ENCODE assay signal across 7 mouse cellular contexts in genomic region chr15:9455241-9455640, GRCm38 (mm10). TPM values are rescaled to one million over a fixed set of nuclear protein-coding genes. Genes with fewer than 3 reads are reported as not detected.
DNase-seq lines count a peak whose midpoint lies in the region; ATAC-seq lines count a peak whose summit lies in the region.

No protein-coding gene starts in this region.

- DNase-seq in CD8-positive naive resting alpha-beta T cell, adult 2 months (ENCODE audit: low read depth in 2 of 2, low spot score in 2 of 2) = peak; percentile 42 to 54
- DNase-seq in R1 (ENCODE audit: low read depth, low spot score) = peak; percentile 76
- DNase-seq in embryo, embryonic 9.5 days (ENCODE audit: extremely low spot score) = peak; percentile 34
- peak; percentile 30 for DNase-seq in layer of hippocampus, adult 9-11 months
- DNase-seq in lung, postnatal 36 days = peak; percentile 31
- DNase-seq in right cerebral cortex, adult 2 months (ENCODE audit: low spot score in 2 of 2) = peak; percentile 26 to 43

- ATAC-seq in hematopoietic stem cell, adult 5-6 weeks (replicated peaks in 1 of 2; ENCODE audit: insufficient read depth in 1 of 2, low FRiP score in 2 of 2, low TSS enrichment in 1 of 2, low read depth in 1 of 2, poor library complexity in 2 of 2, severe bottlenecking in 2 of 2) = peak; percentile 83 to 92

RNA-seq across cellular contexts. Expression of gene Capsl, which starts 19.4 kb away (rescaled TPM):
- total RNA-seq in hematopoietic stem cell, adult 5-6 weeks (2017) = 14.9 and 18.4 TPM in 2 replicates

Comparison
In these comparisons a context has a peak if more than half of its experiments do, and no peak if none do; other contexts are left out.
1. Peak in every context shown above with its lines: DNase-seq and ATAC-seq.